Mouse (Mus musculus) gastrocnemius, postnatal 10 days (tissue): Measurements from ENCODE around the gene Wdr75. TPM values are rescaled to one million over a fixed set of nuclear protein-coding genes. Genes with fewer than 3 reads are reported as not detected.

ENCODE experiments used
- DNase-seq: peaks from one replicate; pipeline ENCODE4 v3.0.0; 2021; ENCODE audit warnings: mixed read lengths
- total RNA-seq, 2 experiments: library from RNA; stranded (reverse); gene quantifications; 2 replicates each; pipeline ENCODE4 v1.2.3; 2021

Wdr75 gene
- total RNA-seq, 2 experiments from 2014 or later: 22.7 to 24.2 TPM

GRCm38 (mm10) chr1:45837736-45838135 lies 42.8 kb downstream of the Wdr75 start:
- peak; percentile 61 for DNase-seq

GRCm38 (mm10) chr1:45838271-45838670 lies 43.3 kb downstream of the Wdr75 start:
- no peak for DNase-seq

- DNase-seq: no peak
Measured at GRCm38 (mm10) chr1:45845466-45845865, 50.5 kb downstream of the Wdr75 start.

- DNase-seq: no peak
Measured at GRCm38 (mm10) chr1:45858038-45858437, 63.1 kb downstream of the Wdr75 start.

- DNase-seq: no peak
Measured at GRCm38 (mm10) chr1:45860349-45860748, 65.4 kb downstream of the Wdr75 start.

GRCm38 (mm10) chr1:45861162-45861561 lies 66.2 kb downstream of the Wdr75 start:
- DNase-seq: no peak

GRCm38 (mm10) chr1:45863641-45864040 lies 68.7 kb downstream of the Wdr75 start:
- no peak for DNase-seq

- no peak for DNase-seq
Measured at GRCm38 (mm10) chr1:45864564-45865014, 69.6 kb downstream of the Wdr75 start.

GRCm38 (mm10) chr1:45865316-45865715 lies 70.3 kb downstream of the Wdr75 start:
- DNase-seq: no peak

- DNase-seq: no peak
Measured at GRCm38 (mm10) chr1:45865727-45866126, 70.8 kb downstream of the Wdr75 start.

- DNase-seq: no peak
Measured at GRCm38 (mm10) chr1:45866288-45867018, 71.5 kb downstream of the Wdr75 start.

- DNase-seq: no peak
Measured at GRCm38 (mm10) chr1:45868050-45868449, 73.1 kb downstream of the Wdr75 start.

- no peak for DNase-seq
Measured at GRCm38 (mm10) chr1:45868479-45869137, 73.6 kb downstream of the Wdr75 start.

Other genes with a start within 250 kb of the Wdr75 start
- gene Gm5269, start 95.1 kb downstream of the Wdr75 start, total RNA-seq: not detected
- gene Slc40a1, start 131.4 kb downstream of the Wdr75 start, total RNA-seq: 10 to 100 TPM; 14.5 to 15.0 TPM